Mouse (Mus musculus) layer of hippocampus, postnatal 10 days (tissue): ENCODE results near the gene Syt8. TPM values are rescaled to one million over a fixed set of nuclear protein-coding genes. Genes with fewer than 3 reads are reported as not detected.
"Not testable (repeated sequence)": the region's sequence is repeated elsewhere in the genome, so short reads cannot be mapped to it uniquely, and the experiment has no call there.

Experiments used
- DNase-seq, 2 experiments: peaks; one replicate each; pipeline ENCODE4 v3.0.0; 2021; ENCODE audit warnings: low spot score in 2 of 2
- long read RNA-seq: library from polyadenylated mRNA; stranded (forward); transcript quantifications from one replicate; pipeline ENCODE4 v2.0.0, GENCODE M21; 2023
- total RNA-seq, 2 experiments: library from RNA; stranded (reverse); gene quantifications; 2 replicates each; pipeline ENCODE4 v1.2.3; 2021

Gene Syt8
- total RNA-seq = not detected
- long read RNA-seq = 0 reads

GRCm38 (mm10) chr7:142434137-142434865, at the start of gene Syt8:
Gene Syt8, plus strand, starts transcription at chr7:142434850.
- DNase-seq = no peak

- no peak for DNase-seq
Observed at GRCm38 (mm10) chr7:142385742-142386403, 48.8 kb upstream of the Syt8 start.

GRCm38 (mm10) chr7:142386621-142387201, 47.9 kb upstream of the Syt8 start:
- DNase-seq = no peak

- DNase-seq = peak; percentile 94 to 96
Observed at GRCm38 (mm10) chr7:142387419-142388148, 47.1 kb upstream of the Syt8 start, which contains the start of gene Ctsd. Gene Ctsd, minus strand, starts transcription at chr7:142388038.

GRCm38 (mm10) chr7:142388198-142388597, 46.5 kb upstream of the Syt8 start:
- DNase-seq = no peak

- no peak for DNase-seq
Observed at GRCm38 (mm10) chr7:142388740-142389139, 45.9 kb upstream of the Syt8 start.

- DNase-seq = no peak
Observed at GRCm38 (mm10) chr7:142389961-142390650, 44.5 kb upstream of the Syt8 start.

GRCm38 (mm10) chr7:142391108-142391507, 43.5 kb upstream of the Syt8 start:
- no peak for DNase-seq

GRCm38 (mm10) chr7:142391609-142392008, 43.0 kb upstream of the Syt8 start:
- DNase-seq = no peak

GRCm38 (mm10) chr7:142393191-142393590, 41.5 kb upstream of the Syt8 start:
- no peak for DNase-seq

- no peak for DNase-seq
Observed at GRCm38 (mm10) chr7:142394261-142395190, 40.1 kb upstream of the Syt8 start.

GRCm38 (mm10) chr7:142395472-142395871, 39.2 kb upstream of the Syt8 start:
- no peak for DNase-seq

GRCm38 (mm10) chr7:142396611-142397010, 38.0 kb upstream of the Syt8 start:
- no peak for DNase-seq

GRCm38 (mm10) chr7:142398052-142398451, 36.6 kb upstream of the Syt8 start:
- DNase-seq = no peak

GRCm38 (mm10) chr7:142399250-142399649, 35.4 kb upstream of the Syt8 start:
- no peak for DNase-seq

GRCm38 (mm10) chr7:142400112-142400749, 34.4 kb upstream of the Syt8 start:
- no peak for DNase-seq

GRCm38 (mm10) chr7:142400750-142401142, 33.9 kb upstream of the Syt8 start:
- DNase-seq = no peak

GRCm38 (mm10) chr7:142403591-142403990, 31.1 kb upstream of the Syt8 start:
- DNase-seq = no peak

- DNase-seq = not testable (repeated sequence)
Observed at GRCm38 (mm10) chr7:142405134-142405533, 29.5 kb upstream of the Syt8 start.
